Mouse (Mus musculus) embryonic facial prominence, embryonic 12.5 days (tissue): ENCODE data around the gene Gnptg. TPM values are rescaled to one million over a fixed set of nuclear protein-coding genes. Genes with fewer than 3 reads are reported as not detected.

Source experiments
- microRNA-seq: library from miRNA; unstranded; fragments of <30 nt; microRNA quantifications from one replicate; pipeline ENCODE4, GENCODE M21; 2017
- polyA plus RNA-seq: library from polyadenylated mRNA; unstranded; fragments of >200 nt; fragmentation: Nextera tagmentation; extraction: Ambion mirVana; gene quantifications from 2 replicates; pipeline ENCODE4 v1.2.1, GENCODE M21; 2016

Gene Gnptg
- polyA plus RNA-seq, 1 experiment from 2014 or later: 34.1 TPM

Small RNAs within 50 kb of the gene (microRNA-seq; reads per million reads assigned to microRNA genes)
- gene Mir3547: 1.5 reads per million

Other genes with a start within 250 kb of the Gnptg start
- 10.5 and 12.0 TPM in 2 replicates for gene Cramp1l, start 224.3 kb downstream of the Gnptg start, polyA plus RNA-seq
- gene Ift140, start 224.0 kb downstream of the Gnptg start, polyA plus RNA-seq: 29.0 and 29.8 TPM in 2 replicates
- gene Tmem204, start 156.5 kb downstream of the Gnptg start, polyA plus RNA-seq: 13.2 and 15.5 TPM in 2 replicates
- 49.1 and 51.0 TPM in 2 replicates for gene Telo2, start 124.2 kb downstream of the Gnptg start, polyA plus RNA-seq
- 0.48 and 0.88 TPM in 2 replicates for gene Ptx4, start 119.4 kb downstream of the Gnptg start, polyA plus RNA-seq
- 27.1 and 27.4 TPM in 2 replicates for gene Clcn7, start 106.7 kb downstream of the Gnptg start, polyA plus RNA-seq
- not detected in 2 replicates for gene Ccdc154, start 77.7 kb downstream of the Gnptg start, polyA plus RNA-seq
- not detected in 2 replicates for gene Gm38655, start 64.7 kb downstream of the Gnptg start, polyA plus RNA-seq
- 35.1 and 35.3 TPM in 2 replicates for gene BC003965, start 55.6 kb downstream of the Gnptg start, polyA plus RNA-seq
- 10.6 and 12.9 TPM in 2 replicates for gene Unkl, start 51.7 kb downstream of the Gnptg start, polyA plus RNA-seq
- gene Tsr3, start within 50 bp of the Gnptg start, polyA plus RNA-seq: 63.7 and 65.8 TPM in 2 replicates
- gene Baiap3, start 16.2 kb upstream of the Gnptg start, polyA plus RNA-seq: 1.5 and 1.9 TPM in 2 replicates
- 782 and 798 TPM in 2 replicates for gene Ube2i, start 34.5 kb upstream of the Gnptg start, polyA plus RNA-seq
- gene Prss34, start 58.3 kb upstream of the Gnptg start, polyA plus RNA-seq: not detected in 2 replicates
- gene Prss28, start 68.5 kb upstream of the Gnptg start, polyA plus RNA-seq: 0.19 TPM in 1 of 2 replicates, not detected in the other
- not detected in 2 replicates for gene Prss29, start 78.5 kb upstream of the Gnptg start, polyA plus RNA-seq
- not detected in 2 replicates for gene Tpsab1, start 105.4 kb upstream of the Gnptg start, polyA plus RNA-seq
- gene Tpsb2, start 126.2 kb upstream of the Gnptg start, polyA plus RNA-seq: not detected in 2 replicates
- gene Tpsg1, start 129.1 kb upstream of the Gnptg start, polyA plus RNA-seq: 0.31 TPM in 1 of 2 replicates, not detected in the other
- 8.7 and 11.9 TPM in 2 replicates for gene Cacna1h, start 193.7 kb upstream of the Gnptg start, polyA plus RNA-seq
- gene Tekt4, start 214.5 kb upstream of the Gnptg start, polyA plus RNA-seq: 0.13 and 0.22 TPM in 2 replicates